Mouse (Mus musculus): ENCODE measurements at regions not wholly inside any gene's neighbourhood (a gene's known extent, or its start where the extent isn't known, plus 50 kb on each side); places are given as distances from the start of the nearest gene placed in this dataset.
"Not testable (repeated sequence)": the region's sequence is repeated elsewhere in the genome, so short reads cannot be mapped to it uniquely, and the experiment has no call there.

DNA sequence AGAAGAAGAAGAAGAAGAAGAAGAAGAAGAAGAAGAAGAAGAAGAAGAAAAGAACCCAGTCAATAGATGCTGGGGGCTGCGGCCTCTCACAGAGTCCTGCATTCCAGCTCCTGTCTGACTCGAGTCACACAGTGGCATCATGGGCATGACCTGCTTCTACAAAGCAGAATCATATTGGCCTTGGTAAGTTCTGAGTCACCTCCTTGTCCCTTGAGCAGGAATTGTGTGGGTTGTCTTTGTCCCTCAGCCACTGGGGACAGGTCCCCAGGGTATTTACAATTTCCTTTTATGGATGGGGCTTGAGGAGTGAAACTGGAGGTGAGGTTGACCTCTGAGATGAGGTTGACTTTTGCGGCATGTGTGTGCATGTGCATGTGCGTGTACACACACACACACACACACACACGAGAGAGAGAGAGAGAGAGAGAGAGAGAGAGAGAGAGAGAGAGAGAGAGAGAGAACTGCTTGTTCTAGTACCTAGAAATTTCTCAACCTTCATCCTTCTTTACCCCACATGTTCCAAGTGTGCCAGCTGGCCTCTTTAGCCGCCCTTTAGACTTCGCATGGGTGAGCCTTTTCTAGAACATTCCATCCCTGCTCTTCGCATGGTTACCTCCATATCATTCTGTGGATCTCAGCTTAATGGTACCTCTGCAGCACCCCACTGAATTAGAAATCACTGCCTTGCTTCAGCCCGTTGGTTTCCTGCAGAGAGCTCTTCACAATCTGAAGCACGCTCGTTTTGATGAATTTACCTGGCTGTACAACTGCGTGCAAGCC lies 283.2 kb downstream of the 4933412E24Rik start:
- no peak for DNase-seq (ENCODE audit: low spot score)

DNA sequence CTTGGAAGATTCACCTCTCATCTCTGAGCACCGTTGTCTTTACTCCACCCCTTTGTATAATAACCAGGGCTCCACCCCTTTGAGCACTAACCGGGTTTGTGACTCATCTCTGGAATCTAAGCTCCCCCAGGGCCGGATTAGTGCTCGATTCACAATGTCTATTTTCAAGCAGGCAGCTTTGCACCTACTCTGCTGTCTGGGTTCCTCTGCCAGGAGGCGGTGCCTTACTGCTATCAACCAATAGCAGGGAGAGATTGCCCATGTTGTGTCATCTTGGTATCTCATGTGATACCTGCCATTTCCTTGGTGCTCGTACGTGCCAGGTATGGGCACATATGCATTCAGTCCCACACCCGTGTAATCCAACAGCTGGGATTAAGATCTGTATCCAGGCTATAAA lies 285.3 kb downstream of the 4933412E24Rik start:
- no peak for DNase-seq (ENCODE audit: low spot score)

DNA sequence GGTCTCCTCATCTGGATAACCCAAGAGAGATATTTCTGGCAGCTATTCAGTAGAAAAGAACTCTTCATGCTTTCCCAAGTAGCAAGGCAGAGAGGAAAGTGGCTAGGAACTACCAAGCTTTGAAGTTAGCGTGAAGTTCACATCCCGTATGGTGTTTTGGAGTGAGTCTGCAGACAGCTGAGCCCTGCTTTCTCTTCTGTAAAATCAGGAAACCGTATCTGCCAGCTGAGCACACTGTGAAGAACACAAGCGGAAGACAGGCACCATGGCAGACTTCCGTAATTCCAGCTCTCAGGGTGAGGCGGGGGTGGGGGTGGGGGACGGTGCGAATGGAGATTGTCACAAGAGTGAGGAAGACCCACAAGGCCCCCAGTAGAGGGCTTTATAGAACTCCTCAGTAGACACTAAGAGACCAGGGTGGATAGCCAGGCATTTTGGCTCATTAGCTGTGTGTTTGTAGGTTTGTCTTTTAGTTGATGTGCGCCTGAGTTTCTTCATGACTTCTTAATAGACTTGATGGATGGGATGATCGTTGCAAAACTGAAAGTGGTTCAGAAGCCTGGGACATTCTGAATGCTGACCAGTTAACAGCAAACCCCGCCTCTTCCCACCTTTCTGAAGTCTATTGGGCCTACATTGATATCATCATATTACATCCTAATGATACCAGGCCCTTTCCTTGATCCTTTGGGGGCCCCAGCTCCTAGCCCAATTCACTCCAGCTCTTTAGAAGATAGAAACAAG lies 287.4 kb downstream of the 4933412E24Rik start:
- DNase-seq (ENCODE audit: low spot score): no peak

GRCm38 (mm10) chr15:59728131-59728601 lies 288.2 kb downstream of the 4933412E24Rik start:
- DNase-seq (ENCODE audit: low spot score): no peak

DNA sequence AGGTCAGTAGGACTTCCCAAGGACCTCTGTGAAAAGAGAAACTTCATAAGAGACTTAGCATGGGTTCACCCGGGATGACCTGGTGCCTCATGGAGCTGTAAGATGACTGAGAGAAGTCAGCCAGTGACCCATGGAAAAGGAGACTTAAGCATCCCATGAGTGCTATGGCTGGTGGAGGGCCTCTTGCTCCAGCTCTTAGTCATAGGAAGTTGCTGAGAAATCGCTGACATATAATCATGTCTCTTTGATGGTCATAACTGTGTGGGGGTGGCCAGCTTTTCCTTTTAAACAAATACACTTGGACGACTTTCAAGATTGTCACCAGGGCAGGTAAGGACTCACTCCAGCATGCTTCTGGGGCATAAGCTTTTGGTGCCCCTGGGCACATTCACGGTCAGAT lies 290.5 kb downstream of the 4933412E24Rik start:
- no peak for DNase-seq (ENCODE audit: low spot score)

DNA sequence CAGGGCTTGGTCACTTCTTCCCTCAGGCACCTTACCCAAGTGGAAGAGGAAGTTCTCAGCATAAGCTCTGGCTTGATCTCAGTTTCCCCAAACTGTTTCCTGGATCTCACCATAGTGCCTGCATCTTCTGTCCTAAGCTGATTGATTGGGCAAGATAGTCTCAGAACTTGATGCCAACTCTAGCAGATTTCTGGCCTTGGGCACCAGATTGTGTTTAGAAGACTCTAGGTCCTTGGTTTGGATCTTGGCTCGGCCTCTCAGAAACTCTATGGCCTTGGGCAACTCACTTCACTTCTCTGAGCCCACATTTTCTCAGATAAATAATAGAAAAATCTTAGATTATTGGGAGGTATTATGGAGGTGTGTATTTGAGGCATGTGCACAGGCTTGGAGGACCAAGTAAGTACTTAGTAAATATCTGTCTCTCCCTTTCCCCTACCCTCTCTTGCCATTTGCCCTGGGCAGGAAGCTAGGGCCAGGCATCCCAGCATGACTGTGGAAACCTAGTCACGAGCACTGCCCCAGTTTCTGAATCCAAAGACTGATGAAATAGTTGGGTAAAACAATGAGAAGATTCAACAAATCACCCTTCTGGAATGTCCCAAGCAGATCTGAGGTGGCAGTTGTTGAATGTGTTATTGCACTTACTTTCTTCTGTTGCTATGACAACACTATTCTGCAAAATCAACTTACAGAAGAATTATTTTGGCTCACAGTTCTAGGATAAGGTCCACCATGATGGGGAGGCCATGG lies 293.6 kb downstream of the 4933412E24Rik start:
- DNase-seq (ENCODE audit: low spot score): no peak

DNA sequence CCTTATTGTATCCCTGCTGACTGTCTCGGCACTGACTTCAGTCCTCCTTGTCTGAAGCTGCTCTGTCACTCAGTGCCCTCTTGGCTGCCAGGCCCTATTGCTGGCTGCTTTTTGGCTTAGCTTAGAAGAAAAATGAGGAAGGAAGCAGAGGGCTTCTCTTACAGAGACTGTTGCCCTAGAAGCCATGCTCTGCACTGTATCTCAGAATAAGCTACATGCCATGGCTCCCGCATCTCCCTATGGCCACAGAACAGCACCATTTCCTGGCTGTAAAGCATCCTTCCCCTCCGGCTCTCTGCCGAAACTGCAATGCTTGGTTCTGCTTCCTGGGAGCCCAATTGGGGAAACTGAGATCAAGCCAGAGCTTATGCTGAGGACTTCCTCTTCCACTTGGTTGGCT lies 295.0 kb downstream of the 4933412E24Rik start:
- DNase-seq (ENCODE audit: low spot score): no peak

GRCm38 (mm10) chr15:59721018-59721417 lies 295.4 kb downstream of the 4933412E24Rik start:
- no peak for DNase-seq (ENCODE audit: low spot score)

GRCm38 (mm10) chr15:59720149-59720548 lies 296.3 kb downstream of the 4933412E24Rik start:
- DNase-seq (ENCODE audit: low spot score): no peak

- not testable (repeated sequence) for DNase-seq (ENCODE audit: low spot score)
Measured at GRCm38 (mm10) chr15:59719383-59720128, 296.9 kb downstream of the 4933412E24Rik start.

DNA sequence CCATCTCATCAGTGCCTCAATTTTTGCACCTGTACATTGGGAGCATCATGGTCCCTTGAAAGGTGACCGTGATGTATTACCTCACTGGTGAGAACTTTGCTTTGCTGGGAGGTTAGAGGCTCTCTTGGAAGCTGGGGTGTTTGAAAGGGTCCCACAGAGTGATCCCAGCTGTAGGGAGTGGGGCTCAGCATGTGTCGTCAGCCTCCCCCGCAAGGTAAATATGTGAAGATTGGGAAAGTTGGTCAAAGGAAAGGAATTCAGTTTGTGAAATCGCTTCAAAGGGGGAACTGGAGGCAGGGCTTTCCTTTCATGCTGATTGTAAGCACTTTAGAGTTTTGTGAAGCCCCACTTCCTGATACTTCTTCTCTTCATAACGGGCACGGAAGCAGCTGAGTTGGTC lies 299.5 kb downstream of the 4933412E24Rik start:
- no peak for DNase-seq (ENCODE audit: low spot score)

- no peak for DNase-seq (ENCODE audit: low spot score)
Measured at GRCm38 (mm10) chr15:59715951-59716350, 300.5 kb downstream of the 4933412E24Rik start.

GRCm38 (mm10) chr15:59713965-59714739 lies 302.3 kb downstream of the 4933412E24Rik start:
- no peak for DNase-seq (ENCODE audit: low spot score)

- DNase-seq (ENCODE audit: low spot score): no peak
Measured at GRCm38 (mm10) chr15:59712077-59712752, 304.2 kb downstream of the 4933412E24Rik start.

DNA sequence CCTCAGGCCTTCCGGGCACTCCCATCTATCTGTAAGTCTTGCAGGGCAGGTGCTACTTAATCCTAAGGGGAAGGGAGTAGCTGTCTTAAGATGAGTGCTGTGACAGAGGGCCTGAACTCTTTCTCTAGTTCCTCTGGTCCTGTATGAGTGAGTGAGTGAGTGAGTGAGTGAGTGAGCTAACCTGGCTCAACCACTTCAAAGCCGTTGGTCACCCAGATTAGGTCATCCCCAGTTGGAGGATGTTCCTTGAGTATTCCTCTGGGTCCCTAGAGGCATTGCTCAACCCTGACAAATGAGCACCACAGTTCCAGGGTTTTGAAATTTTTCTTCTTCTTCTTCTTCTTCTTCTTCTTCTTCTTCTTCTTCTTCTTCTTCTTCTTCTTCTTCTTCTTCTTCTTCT lies 306.5 kb downstream of the 4933412E24Rik start:
- no peak for DNase-seq (ENCODE audit: low spot score)

DNA sequence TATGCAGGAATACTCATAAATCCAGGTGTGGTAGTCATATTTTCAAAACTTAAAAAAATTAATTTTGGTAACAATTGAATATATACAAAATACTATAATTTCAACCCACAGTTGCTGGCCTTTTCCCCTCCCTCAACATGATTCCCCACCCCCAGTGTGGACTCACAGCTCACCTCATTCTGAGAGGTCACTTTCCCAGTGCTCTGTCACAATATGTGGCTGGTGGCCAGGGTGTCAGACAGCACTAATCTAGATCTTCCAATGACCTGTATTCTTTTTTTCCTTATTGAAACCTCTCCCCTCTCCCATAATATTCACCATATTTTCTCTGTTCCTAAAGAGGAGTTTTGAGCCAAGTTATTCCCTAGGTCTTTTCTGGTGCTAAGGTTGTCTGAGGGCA lies 308.0 kb downstream of the 4933412E24Rik start:
- no peak for DNase-seq (ENCODE audit: low spot score)

DNA sequence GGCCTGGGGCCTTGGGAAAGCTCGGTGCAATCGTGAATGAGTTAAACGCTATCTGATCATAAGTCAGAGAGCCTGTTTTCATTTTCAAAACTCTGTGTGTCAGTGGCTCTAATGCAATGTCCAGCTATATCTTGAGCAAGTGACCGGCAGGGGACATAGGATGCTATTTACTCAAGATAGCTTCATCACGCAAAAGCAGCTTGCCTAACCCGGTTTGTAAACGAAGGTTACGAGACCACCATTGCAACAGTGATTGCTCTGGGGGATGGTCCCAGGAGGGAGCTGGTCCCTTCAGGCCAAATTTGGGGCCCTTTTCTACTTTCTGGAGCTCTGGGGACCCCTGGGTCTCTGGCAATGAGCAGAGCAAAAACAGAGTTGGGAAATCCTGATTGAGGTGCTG lies 309.3 kb downstream of the 4933412E24Rik start:
- DNase-seq (ENCODE audit: low spot score): no peak
